Mouse (Mus musculus) left cerebral cortex, postnatal 4 days (tissue): ENCODE measurements around the gene Mmp24. TPM values are rescaled to one million over a fixed set of nuclear protein-coding genes. Genes with fewer than 3 reads are reported as not detected.
A peak's percentile ranks its signal among the peaks of the same experiment; 100 is the strongest.

Experiments used
- DNase-seq: peaks from one replicate; pipeline ENCODE4 v3.0.0-alpha.2; 2022
- intact Hi-C: fragments of 180-260 bp; cut with DNase I; formaldehyde crosslinking; loops from one replicate; pipeline ENCODE4 v1.15.1; 2025
- total RNA-seq, 2 experiments: library from RNA; stranded (reverse); gene quantifications; 2 replicates each; pipeline ENCODE4 v1.2.3; 2021

Mmp24 gene
- total RNA-seq, 2 experiments from 2014 or later: 110 to 114 TPM

GRCm38 (mm10) chr2:155846930-155847329, 71.8 kb downstream of the Mmp24 start:
- intact Hi-C loops: loop anchor here (5.0 kb wide), 1 partner anchor 100 kb away; the partner anchor contains the start of gene Gdf5

GRCm38 (mm10) chr2:155848291-155848690, 73.1 kb downstream of the Mmp24 start:
- DNase-seq: peak; percentile 83
- intact Hi-C loops: loop anchor here (5.0 kb wide), 1 partner anchor 99 kb away; the partner anchor contains the start of gene Gdf5

More at GRCm38 (mm10) chr2:155846930-155847329, 71.8 kb downstream of the Mmp24 start:
- no peak for DNase-seq

GRCm38 (mm10) chr2:155849464-155849863, 74.3 kb downstream of the Mmp24 start:
- intact Hi-C loops: loop anchor here (5.0 kb wide), 1 partner anchor 98 kb away; the partner anchor contains the start of gene Gdf5
- DNase-seq: no peak

- intact Hi-C loops: no loop called here
- no peak for DNase-seq
Measured at GRCm38 (mm10) chr2:155850120-155850519, 75.0 kb downstream of the Mmp24 start.

- intact Hi-C loops: no loop called here
- DNase-seq: no peak
Measured at GRCm38 (mm10) chr2:155852536-155852935, 77.4 kb downstream of the Mmp24 start.

- intact Hi-C loops: no loop called here
- DNase-seq: no peak
Measured at GRCm38 (mm10) chr2:155860102-155860501, 85.0 kb downstream of the Mmp24 start.

GRCm38 (mm10) chr2:155861581-155861980, 86.4 kb downstream of the Mmp24 start:
- DNase-seq: no peak
- intact Hi-C loops: no loop called here

GRCm38 (mm10) chr2:155862573-155863300, 87.6 kb downstream of the Mmp24 start:
- DNase-seq: peak; percentile 36
- intact Hi-C loops: no loop called here

- no peak for DNase-seq
- intact Hi-C loops: no loop called here
Measured at GRCm38 (mm10) chr2:155863301-155863867, 88.2 kb downstream of the Mmp24 start.

Other genes starting within 250 kb of the Mmp24 start
- 10 to 100 TPM in 1 of 2 experiments, 1 to 10 TPM in 1; 9.4 to 11.9 TPM for gene Gss, start 182.5 kb upstream of the Mmp24 start, total RNA-seq
- gene Myh7b, start 164.1 kb upstream of the Mmp24 start, total RNA-seq: 1 to 10 TPM; 1.2 to 3.6 TPM
- 100 to 1,000 TPM; 143 to 144 TPM for gene Trpc4ap, start 83.0 kb upstream of the Mmp24 start, total RNA-seq
- 10 to 100 TPM; 27.9 to 28.7 TPM for gene Edem2, start 45.9 kb upstream of the Mmp24 start, total RNA-seq
- gene Gm17581, start 39.5 kb upstream of the Mmp24 start, total RNA-seq: not detected
- gene Procr, start 24.2 kb upstream of the Mmp24 start, total RNA-seq: 1 to 10 TPM; 2.5 to 3.4 TPM
- 10 to 100 TPM; 23.3 to 24.2 TPM for gene BC029722, start 44.1 kb downstream of the Mmp24 start, total RNA-seq
- gene Eif6, start 51.6 kb downstream of the Mmp24 start, total RNA-seq: 10 to 100 TPM; 94.6 to 98.0 TPM
- gene Fam83c, start 59.5 kb downstream of the Mmp24 start, total RNA-seq: not detected
- 10 to 100 TPM; 42.3 to 43.7 TPM for gene Uqcc1, start 155.0 kb downstream of the Mmp24 start, total RNA-seq
- not detected for gene Gm15557, start 165.4 kb downstream of the Mmp24 start, total RNA-seq
- gene Gdf5, start 170.0 kb downstream of the Mmp24 start, total RNA-seq: 1 to 10 TPM in 1 of 2 experiments, under 1 TPM in 1; 0.99 to 1.8 TPM
- 10 to 100 TPM; 22.2 to 23.9 TPM for gene Cep250, start 181.1 kb downstream of the Mmp24 start, total RNA-seq
- gene 6430550D23Rik, start 232.6 kb downstream of the Mmp24 start, total RNA-seq: 1 to 10 TPM in 1 of 2 experiments, under 1 TPM in 1; 0.86 to 1.4 TPM
- 100 to 1,000 TPM; 271 to 274 TPM for gene Ergic3, start 232.7 kb downstream of the Mmp24 start, total RNA-seq